Mouse (Mus musculus): ENCODE results near the gene Tbxa2r. TPM values are rescaled to one million over a fixed set of nuclear protein-coding genes. Genes with fewer than 3 reads are reported as not detected.

Gene Tbxa2r
- total and polyA plus RNA-seq, 3 experiments: 0.12 to 0.30 (median 0.13) TPM

- dilution Hi-C loops (cut with MboI; ENCODE audit: extremely low pct_ligation_motif_present, extremely low pct_unique_long_range_greater_than_20kb, low sequenced_read_pairs): no loop called here
- H3K4me2 ChIP-seq (ENCODE audit: insufficient read depth, low read depth, poor library complexity, severe bottlenecking): no peak overlapping the region
- no peaks in the 10 kb centered on the region for H3K9me3 ChIP-seq (replicated peaks; ENCODE audit: low read length)
- no peak overlapping the region for H3K9ac ChIP-seq (ENCODE audit: insufficient read depth, low read depth)
- H3K4me3 ChIP-seq (replicated peaks in 1 of 3; ENCODE audit: low read depth in 2 of 3, low read length in 2 of 3, poor library complexity in 1 of 3): no peak overlapping the region
- in situ Hi-C loops (cut with MboI; ENCODE audit: low pct_ligation_motif_present, low pct_unique_long_range_greater_than_20kb, low sequenced_read_pairs): loop anchor here (5.0 kb wide), 1 partner anchor 48 kb away; the partner anchor contains the start of genes Pip5k1c and Tjp3
- no peak for TF ChIP-seq RCOR1 (conservative IDR thresholded peaks at IDR 0.05; ENCODE audit: low read depth, low read length)
- TF ChIP-seq USF1 (IDR thresholded peaks at IDR 0.05; ENCODE audit: low read depth, low read length): no peak
- no peak for TF ChIP-seq NELFE (IDR thresholded peaks at IDR 0.05; ENCODE audit: low read depth, low read length)
- no peak for TF ChIP-seq IRF4 (IDR thresholded peaks at IDR 0.05; ENCODE audit: low read depth, low read length)
- no peak for TF ChIP-seq MEF2A (IDR thresholded peaks at IDR 0.05; ENCODE audit: borderline replicate concordance, low read depth, low read length)
- TF ChIP-seq HCFC1 (IDR thresholded peaks at IDR 0.05; ENCODE audit: low read depth, low read length): no peak
- no peak for TF ChIP-seq MYC (IDR thresholded peaks at IDR 0.05; ENCODE audit: low read depth, low read length)
- TF ChIP-seq MAFK (IDR thresholded peaks at IDR 0.05; ENCODE audit: insufficient replicate concordance, low read length): no peak
- TF ChIP-seq E2F4 (IDR thresholded peaks at IDR 0.05; ENCODE audit: insufficient replicate concordance, low read depth, low read length): no peak
- no peak for TF ChIP-seq TCF12 (IDR thresholded peaks at IDR 0.05; ENCODE audit: low read depth, low read length)
- no peak for TF ChIP-seq ZMIZ1 (IDR thresholded peaks at IDR 0.05; ENCODE audit: low read depth, low read length)
- TF ChIP-seq RAD21 (IDR thresholded peaks at IDR 0.05; ENCODE audit: low read depth, low read length): no peak
- no peak for TF ChIP-seq POLR2A (IDR thresholded peaks at IDR 0.05; ENCODE audit: low read depth, low read length)
- TF ChIP-seq CTCF (conservative IDR thresholded peaks at IDR 0.05 in 1 of 2, IDR thresholded peaks at IDR 0.05 in 1 of 2; ENCODE audit: low read depth in 2 of 2, low read length in 2 of 2): no peak
- no peak for TF ChIP-seq USF2 (conservative IDR thresholded peaks at IDR 0.05; ENCODE audit: low read depth, low read length)
- TF ChIP-seq JUND (conservative IDR thresholded peaks at IDR 0.05; ENCODE audit: low read depth, low read length): no peak
- no peak for TF ChIP-seq ETS1 (conservative IDR thresholded peaks at IDR 0.05; ENCODE audit: low read depth, low read length)
- H3K36me3 ChIP-seq (replicated peaks in 1 of 2; ENCODE audit: control insufficient read depth in 1 of 2, insufficient read depth in 1 of 2, low read length in 1 of 2): peaks cover 0 to 6% of the 10 kb centered on the region in 2 experiments
- no peaks in the 10 kb centered on the region for H3K79me2 ChIP-seq (replicated peaks; ENCODE audit: control insufficient read depth, extremely low read depth, insufficient read depth, poor library complexity, severe bottlenecking)
- H3K27ac ChIP-seq (ENCODE audit: insufficient read depth, low read depth): no peak overlapping the region
- peaks cover 27% of the 10 kb centered on the region for H3K27me3 ChIP-seq (replicated peaks)
- no peak for DNase-seq (ENCODE audit: extremely low read depth)
- H3K4me1 ChIP-seq (ENCODE audit: control insufficient read depth in 1 of 2, insufficient read depth in 2 of 2): peaks cover 0 to 25% of the 10 kb centered on the region in 2 experiments; a peak in 2 of 4 replicates
Observed at GRCm38 (mm10) chr10:81340551-81341332, 12.2 kb downstream of the Tbxa2r start.

DNA sequence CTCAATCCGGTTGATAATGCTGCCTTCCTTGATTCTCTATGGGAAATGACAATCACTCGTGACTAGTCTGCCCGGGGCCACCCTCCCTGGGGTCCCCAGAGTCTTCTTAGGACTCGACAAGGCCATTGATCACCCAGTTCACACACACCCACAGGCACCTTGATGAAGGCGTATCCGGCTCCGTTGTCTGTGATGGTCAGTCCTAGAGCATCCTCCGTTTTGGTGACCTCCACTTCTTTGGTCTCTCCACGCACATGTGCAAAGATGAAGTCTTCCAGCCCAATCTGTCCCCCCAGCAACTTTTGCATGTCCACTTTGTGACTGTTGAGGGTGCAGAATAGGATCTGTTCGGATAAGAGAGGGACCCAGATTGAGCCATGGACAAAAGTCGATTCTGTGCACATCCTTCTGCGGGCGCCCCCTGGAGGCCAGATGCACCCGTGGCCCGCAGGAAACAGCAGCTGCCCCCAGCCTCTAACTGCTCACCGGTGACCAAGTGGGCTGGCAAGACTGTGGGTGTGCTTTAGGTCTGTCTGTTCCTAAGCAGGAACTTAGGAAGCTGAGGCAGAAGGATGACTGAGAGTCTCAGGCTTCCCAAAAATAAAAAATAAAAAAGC lies 12.9 kb downstream of the Tbxa2r start:
- in situ Hi-C loops (cut with MboI; ENCODE audit: low pct_ligation_motif_present, low pct_unique_long_range_greater_than_20kb, low sequenced_read_pairs) (loop anchor here (5.0 kb wide), 1 partner anchor 49 kb away; the partner anchor contains the start of genes Pip5k1c and Tjp3), dilution Hi-C loops (cut with MboI; ENCODE audit: extremely low pct_ligation_motif_present, extremely low pct_unique_long_range_greater_than_20kb, low sequenced_read_pairs) (no loop called here)
- Histone ChIP-seq H3K36me3 (replicated peaks in 1 of 2; ENCODE audit: control insufficient read depth in 1 of 2, insufficient read depth in 1 of 2, low read length in 1 of 2) (peaks cover 1 to 13% of the 10 kb centered on the region in 2 experiments), H3K27ac (ENCODE audit: insufficient read depth, low read depth) (no peak overlapping the region), H3K4me1 (ENCODE audit: control insufficient read depth in 1 of 2, insufficient read depth in 2 of 2) (peaks cover 0 to 25% of the 10 kb centered on the region in 2 experiments; a peak in 2 of 4 replicates), H3K9me3 (replicated peaks; ENCODE audit: low read length) (no peaks in the 10 kb centered on the region), H3K4me2 (ENCODE audit: insufficient read depth, low read depth, poor library complexity, severe bottlenecking) (no peak overlapping the region), H3K9ac (ENCODE audit: insufficient read depth, low read depth) (no peak overlapping the region), H3K4me3 (replicated peaks in 1 of 3; ENCODE audit: low read depth in 2 of 3, low read length in 2 of 3, poor library complexity in 1 of 3) (no peak overlapping the region), H3K79me2 (replicated peaks; ENCODE audit: control insufficient read depth, extremely low read depth, insufficient read depth, poor library complexity, severe bottlenecking) (no peaks in the 10 kb centered on the region), H3K27me3 (replicated peaks) (peaks cover 27% of the 10 kb centered on the region)
- peak; percentile 58 for DNase-seq (ENCODE audit: extremely low read depth)
- peak; percentile 50 to 80 for TF ChIP-seq CTCF (conservative IDR thresholded peaks at IDR 0.05 in 1 of 2, IDR thresholded peaks at IDR 0.05 in 1 of 2; ENCODE audit: low read depth in 2 of 2, low read length in 2 of 2)
- no peak for TF ChIP-seq PAX5 (IDR thresholded peaks at IDR 0.05; ENCODE audit: low read length)
- no peak for TF ChIP-seq UBTF (IDR thresholded peaks at IDR 0.05; ENCODE audit: low read depth, low read length)
- TF ChIP-seq ZNF384 (IDR thresholded peaks at IDR 0.05; ENCODE audit: low read depth, low read length): no peak
- no peak for TF ChIP-seq TCF12 (IDR thresholded peaks at IDR 0.05; ENCODE audit: low read depth, low read length)
- no peak for TF ChIP-seq ELF1 (IDR thresholded peaks at IDR 0.05; ENCODE audit: low read depth, low read length)
- peak; percentile 25 for TF ChIP-seq RAD21 (IDR thresholded peaks at IDR 0.05; ENCODE audit: low read depth, low read length)
- TF ChIP-seq BHLHE40 (IDR thresholded peaks at IDR 0.05; ENCODE audit: low read depth, low read length): no peak
- no peak for TF ChIP-seq HCFC1 (IDR thresholded peaks at IDR 0.05; ENCODE audit: low read depth, low read length)
- no peak for TF ChIP-seq KAT2A (IDR thresholded peaks at IDR 0.05; ENCODE audit: insufficient replicate concordance, low read length)
- no peak for TF ChIP-seq CHD1 (IDR thresholded peaks at IDR 0.05; ENCODE audit: low read depth, low read length)
- peak; percentile 63 for TF ChIP-seq SMC3 (IDR thresholded peaks at IDR 0.05; ENCODE audit: low read depth, low read length)
- no peak for TF ChIP-seq USF2 (conservative IDR thresholded peaks at IDR 0.05; ENCODE audit: low read depth, low read length)
- no peak for TF ChIP-seq GABPA (IDR thresholded peaks at IDR 0.05; ENCODE audit: insufficient replicate concordance, low read depth, low read length)
- TF ChIP-seq E2F4 (IDR thresholded peaks at IDR 0.05; ENCODE audit: insufficient replicate concordance, low read depth, low read length): no peak
- no peak for TF ChIP-seq ZMIZ1 (IDR thresholded peaks at IDR 0.05; ENCODE audit: low read depth, low read length)
- TF ChIP-seq MAX (IDR thresholded peaks at IDR 0.05; ENCODE audit: low read length): no peak
- TF ChIP-seq MXI1 (IDR thresholded peaks at IDR 0.05; ENCODE audit: low read depth, low read length): no peak
- no peak for TF ChIP-seq POLR2A (IDR thresholded peaks at IDR 0.05; ENCODE audit: low read depth, low read length)
- no peak for TF ChIP-seq RCOR1 (conservative IDR thresholded peaks at IDR 0.05; ENCODE audit: low read depth, low read length)
- TF ChIP-seq IRF4 (IDR thresholded peaks at IDR 0.05; ENCODE audit: low read depth, low read length): no peak
